Mouse (Mus musculus) small intestine, adult 2 months (tissue): ENCODE measurements around the gene Prpf40b. TPM values are rescaled to one million over a fixed set of nuclear protein-coding genes. Genes with fewer than 3 reads are reported as not detected.

Source experiments
- H3K27ac ChIP-seq: fragments of 200-500 bp; 2 replicates; pipeline ENCODE4 v1.5.1; 2012; ENCODE audit warnings: low read depth, low read length, control low read depth, inconsistent platforms; ENCODE audit not compliant: insufficient read depth
- H3K27me3 ChIP-seq: fragments of 200-500 bp; 2 replicates; pipeline ENCODE4 v1.6.1; 2012; ENCODE audit warnings: mild to moderate bottlenecking, moderate library complexity, low read length, inconsistent platforms; ENCODE audit not compliant: control insufficient read depth, insufficient read depth
- H3K36me3 ChIP-seq: fragments of 200-500 bp; 2 replicates; pipeline ENCODE4 v1.6.1; 2012; ENCODE audit warnings: mild to moderate bottlenecking, low read length, control low read depth, inconsistent platforms; ENCODE audit not compliant: control insufficient read depth, insufficient read depth
- H3K4me1 ChIP-seq: fragments of 200-500 bp; 2 replicates; pipeline ENCODE4 v1.6.1; 2012; ENCODE audit warnings: low read length, inconsistent platforms, mixed read lengths; ENCODE audit not compliant: control insufficient read depth, insufficient read depth, insufficient read length
- H3K4me3 ChIP-seq: fragments of 200-500 bp; 2 replicates; pipeline ENCODE4 v1.5.1; 2012; ENCODE audit warnings: low read depth, mild to moderate bottlenecking, control low read depth, inconsistent platforms, low read length, moderate library complexity
- CTCF ChIP-seq: fragments of 200-500 bp; IDR thresholded peaks from 2 replicates; pipeline ENCODE4 v1.5.1; 2012; ENCODE audit warnings: low read depth, mild to moderate bottlenecking, control low read depth, inconsistent platforms, low read length, moderate library complexity, mixed read lengths; ENCODE audit not compliant: insufficient replicate concordance, insufficient read length; ENCODE audit errors: extremely low read depth
- POLR2A ChIP-seq: fragments of 200-500 bp; IDR thresholded peaks from 2 replicates; pipeline ENCODE4 v1.6.1; 2012; ENCODE audit warnings: low read depth, mild to moderate bottlenecking, control low read depth, inconsistent platforms, low read length, moderate library complexity
- WGBS: fragments of 180-500 bp; shearing (Covaris S2); methylation state at CpG from one replicate; pipeline ENCODE4 v1.1.7; 2018; 5-methylcytosine and 5-hydroxymethylcytosine counted together
- polyA plus RNA-seq: library from polyadenylated mRNA; depleted of rRNA; stranded (reverse); fragments of >200 nt; gene quantifications from 2 replicates; pipeline ENCODE4 v1.2.3, GENCODE M21; 2012

The Prpf40b gene
- polyA plus RNA-seq, 1 experiment: 20.8 TPM

DNA sequence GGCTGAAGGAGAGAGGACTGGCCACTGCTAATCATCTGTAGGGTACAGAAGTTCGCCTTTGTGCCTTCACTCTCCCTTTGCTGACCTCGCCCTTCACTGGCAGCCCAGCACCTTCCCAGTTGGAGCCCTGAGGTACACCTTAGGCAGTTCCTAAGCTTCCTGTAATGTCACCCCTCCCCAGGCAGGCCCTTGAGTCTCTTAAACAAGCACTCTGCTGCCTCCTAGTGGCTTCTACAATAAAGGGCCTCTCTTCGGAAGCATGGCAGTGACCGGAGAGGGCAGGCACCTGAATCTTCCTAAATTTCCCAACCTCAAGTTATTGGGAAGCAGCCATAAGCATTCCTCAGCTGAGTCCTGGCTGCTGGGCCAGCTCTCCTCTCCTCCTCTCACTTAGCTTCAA lies 29.2 kb upstream of the Prpf40b start:
- 14% methylated on average over 4 of the region's 4 CpGs for WGBS
- H3K4me1 ChIP-seq: peaks cover 10% of the 10 kb centered on the region; the same call in 1 of the 2 replicates
- no peaks in the 10 kb centered on the region for H3K27me3 ChIP-seq
- no peak overlapping the region for H3K4me3 ChIP-seq
- peak; percentile 87; the same call in 1 of the 2 replicates for TF ChIP-seq CTCF
- no peak for TF ChIP-seq POLR2A
- no peaks in the 10 kb centered on the region for H3K36me3 ChIP-seq
- H3K27ac ChIP-seq: no peak overlapping the region

DNA sequence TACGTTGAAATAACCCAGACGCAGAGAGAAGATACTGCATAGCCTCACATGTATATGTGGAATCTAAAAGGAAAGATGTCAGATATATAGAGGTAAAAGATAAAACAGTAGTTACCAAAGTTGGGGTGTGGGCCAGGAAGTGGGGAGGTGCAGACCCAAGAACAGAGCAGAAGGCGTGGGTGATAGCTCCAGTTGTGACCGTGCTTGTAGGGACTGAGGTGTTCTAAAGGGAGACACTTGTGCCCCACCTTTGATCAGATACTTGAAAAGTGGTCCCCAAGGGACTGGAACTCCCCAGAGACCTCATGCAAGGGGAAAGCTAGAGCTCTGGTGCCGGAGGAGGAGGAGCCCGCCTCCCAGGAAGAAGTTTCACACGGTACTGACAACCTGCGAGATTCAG lies 18.8 kb upstream of the Prpf40b start:
- no peaks in the 10 kb centered on the region for H3K4me1 ChIP-seq
- no peak overlapping the region for H3K4me3 ChIP-seq
- WGBS: 90% methylated on average over 8 of the region's 8 CpGs
- no peaks in the 10 kb centered on the region for H3K36me3 ChIP-seq
- no peak overlapping the region for H3K27ac ChIP-seq
- no peaks in the 10 kb centered on the region for H3K27me3 ChIP-seq
- TF ChIP-seq POLR2A (no peak), CTCF (no peak)

DNA sequence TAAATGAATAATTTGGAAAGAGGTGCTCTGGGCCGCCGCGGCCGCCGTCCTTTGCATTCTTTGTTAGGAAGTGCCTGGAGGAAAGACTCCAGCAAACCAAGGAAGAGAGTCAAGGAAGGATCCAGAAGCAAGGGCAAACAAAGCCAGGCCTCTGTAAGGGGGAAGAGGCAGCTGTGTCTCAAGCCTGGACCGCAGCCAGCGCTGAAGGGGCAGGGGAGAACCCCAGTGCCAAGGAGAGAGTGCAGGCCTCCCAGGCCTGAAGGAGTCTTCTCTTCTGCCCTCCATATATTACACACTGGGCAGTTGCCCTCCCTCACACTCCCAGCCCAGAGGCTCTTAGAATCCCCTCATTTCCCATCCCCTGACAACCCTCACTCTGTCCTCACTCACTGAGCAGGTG lies 16.6 kb upstream of the Prpf40b start:
- no peak overlapping the region for H3K27ac ChIP-seq
- H3K27me3 ChIP-seq: no peaks in the 10 kb centered on the region
- H3K4me1 ChIP-seq: no peaks in the 10 kb centered on the region
- WGBS: 50% methylated on average over 7 of the region's 7 CpGs
- H3K4me3 ChIP-seq: no peak overlapping the region
- TF ChIP-seq CTCF (no peak), POLR2A (no peak)
- H3K36me3 ChIP-seq: no peaks in the 10 kb centered on the region

DNA sequence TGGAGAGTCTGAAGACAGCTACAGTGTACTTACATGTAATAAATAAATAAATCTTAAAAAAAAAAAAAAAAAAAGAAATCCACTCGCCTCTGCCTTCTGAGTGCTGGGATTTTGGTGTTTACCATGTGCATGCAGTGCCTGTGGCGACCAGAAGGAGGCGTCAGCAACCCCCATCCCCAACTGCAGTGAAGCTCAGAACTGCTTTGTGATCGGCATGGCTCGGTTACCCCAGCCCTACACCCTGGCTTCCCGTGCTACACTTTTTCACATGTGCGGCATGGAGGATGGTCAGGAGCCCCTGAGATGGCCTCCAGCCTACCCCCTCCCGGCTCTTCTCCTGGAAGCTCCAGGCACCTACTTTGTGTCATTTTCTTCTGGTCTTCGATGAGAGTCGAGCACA lies 11.4 kb upstream of the Prpf40b start:
- 52% methylated on average over 10 of the region's 10 CpGs for WGBS
- no peak overlapping the region for H3K4me3 ChIP-seq
- no peak overlapping the region for H3K27ac ChIP-seq
- H3K36me3 ChIP-seq: no peaks in the 10 kb centered on the region
- no peaks in the 10 kb centered on the region for H3K27me3 ChIP-seq
- 0 out of 2 replicates have a peak, but pooled peaks have one; percentile 22 for TF ChIP-seq CTCF
- TF ChIP-seq POLR2A: no peak
- H3K4me1 ChIP-seq: peaks cover 12% of the 10 kb centered on the region; the same call in 1 of the 2 replicates

DNA sequence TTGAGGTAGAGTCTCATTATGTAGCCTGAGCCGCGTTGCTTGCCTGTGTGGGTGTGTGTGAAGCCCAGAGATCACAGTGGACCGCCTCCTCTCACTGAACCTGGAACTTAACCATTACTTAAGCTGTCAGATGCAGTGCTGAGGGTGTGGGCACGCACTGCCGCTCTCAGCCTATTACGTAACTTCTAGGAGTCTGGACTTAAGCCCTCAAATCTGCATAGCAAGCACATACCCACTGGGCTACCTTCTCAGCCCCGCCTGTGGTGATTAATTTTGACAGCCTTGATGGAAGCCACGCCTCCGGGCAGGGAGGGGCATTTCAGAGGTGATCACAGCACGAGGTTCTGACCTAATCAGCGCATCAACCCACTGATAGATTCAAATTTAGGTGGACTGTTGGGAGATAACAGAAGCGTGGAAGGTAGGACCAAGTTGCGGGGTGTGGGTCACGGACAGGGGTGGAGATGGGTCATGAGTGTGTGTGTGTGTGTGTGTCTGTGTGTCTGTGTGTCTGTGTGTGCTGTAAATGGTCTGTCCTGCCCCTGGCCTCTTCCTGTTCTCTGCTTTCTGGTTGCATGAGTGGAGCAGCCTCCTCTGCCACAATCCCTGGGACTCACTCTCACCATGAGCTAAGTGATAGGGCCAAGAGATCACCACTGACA lies 10.2 kb upstream of the Prpf40b start:
- Histone ChIP-seq H3K4me1 (peaks cover 12% of the 10 kb centered on the region; the same call in 1 of the 2 replicates), H3K27ac (no peak overlapping the region), H3K36me3 (no peaks in the 10 kb centered on the region), H3K27me3 (no peaks in the 10 kb centered on the region), H3K4me3 (no peak overlapping the region)
- TF ChIP-seq CTCF (no peak), POLR2A (no peak)
- WGBS: 11% methylated on average over 14 of the region's 14 CpGs

DNA sequence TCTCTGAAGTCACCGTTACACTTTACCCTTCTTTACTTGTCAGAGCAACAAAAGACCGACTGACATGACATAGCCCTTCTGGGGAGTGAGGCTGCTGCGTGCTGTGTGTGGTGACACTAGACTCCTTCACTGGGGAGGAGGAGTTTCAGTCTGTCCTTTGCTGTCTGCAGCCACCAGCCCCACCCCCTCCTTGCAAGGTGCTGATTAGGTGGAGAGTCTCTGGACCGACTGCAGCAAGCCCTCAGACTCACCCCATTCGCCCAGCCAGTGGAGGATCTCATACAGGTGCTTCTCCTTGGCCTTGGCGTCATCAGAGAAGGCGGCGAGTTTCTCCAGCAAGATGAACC lies 9.7 kb upstream of the Prpf40b start:
- H3K4me1 ChIP-seq: peaks cover 12% of the 10 kb centered on the region; the same call in 1 of the 2 replicates
- no peak overlapping the region for H3K27ac ChIP-seq
- TF ChIP-seq CTCF (no peak), POLR2A (no peak)
- H3K4me3 ChIP-seq: no peak overlapping the region
- H3K27me3 ChIP-seq: no peaks in the 10 kb centered on the region
- no peaks in the 10 kb centered on the region for H3K36me3 ChIP-seq
- WGBS: 45% methylated on average over 8 of the region's 8 CpGs

DNA sequence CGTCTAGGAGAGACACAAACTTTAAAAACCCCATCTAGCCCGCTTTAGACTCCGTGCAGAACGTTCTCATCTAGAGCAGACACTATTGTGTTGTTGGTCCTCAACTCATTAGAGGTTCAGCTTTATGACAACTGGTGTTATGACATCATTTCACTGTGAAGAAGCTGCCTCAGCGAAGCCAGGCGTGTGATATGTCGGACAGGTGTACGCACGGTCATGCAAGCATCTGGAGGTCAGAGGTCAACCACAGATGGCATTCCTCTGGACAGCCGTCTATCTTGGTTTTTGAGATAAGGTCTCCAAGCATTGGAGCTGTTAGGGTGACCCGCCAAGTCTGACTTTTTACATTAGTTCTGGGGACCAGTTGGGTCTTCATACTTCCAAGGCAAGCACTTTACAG lies 4.3 kb upstream of the Prpf40b start:
- TF ChIP-seq POLR2A (no peak), CTCF (no peak)
- no peaks in the 10 kb centered on the region for H3K4me1 ChIP-seq
- no peaks in the 10 kb centered on the region for H3K36me3 ChIP-seq
- no peak overlapping the region for H3K27ac ChIP-seq
- H3K27me3 ChIP-seq: no peaks in the 10 kb centered on the region
- WGBS: 72% methylated on average over 11 of the region's 11 CpGs
- H3K4me3 ChIP-seq: no peak overlapping the region
